Mouse (Mus musculus): ENCODE measurements around the gene Dennd1a. TPM values are rescaled to one million over a fixed set of nuclear protein-coding genes. Genes with fewer than 3 reads are reported as not detected.

The Dennd1a gene
- polyA plus RNA-seq, 1 experiment: 21.6 TPM

DNA sequence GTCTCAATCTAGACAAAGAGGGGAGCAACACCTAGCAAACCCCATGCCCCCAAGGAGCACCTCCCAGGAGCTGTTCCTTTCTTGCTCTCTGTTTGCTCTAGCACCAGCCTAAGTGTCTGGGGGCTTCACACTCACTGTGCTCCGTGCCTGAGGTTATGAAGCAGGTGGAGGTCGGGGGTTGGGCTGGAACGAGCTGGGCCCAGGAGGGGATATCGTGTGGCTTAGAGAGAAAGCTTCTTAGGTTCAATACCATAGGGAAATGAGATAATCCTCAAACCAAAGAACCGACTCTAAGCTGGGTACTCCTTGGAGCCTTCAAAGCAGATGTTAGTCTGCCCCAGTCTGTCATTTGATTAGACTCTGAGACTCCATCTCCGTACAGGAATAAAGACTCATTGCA is 261.6 kb downstream of the Dennd1a start:
- H3K27ac ChIP-seq (ENCODE audit: control insufficient read depth, insufficient read depth, low read depth, low read length): no peak overlapping the region
- no peaks in the 10 kb centered on the region for H3K4me1 ChIP-seq (ENCODE audit: control insufficient read depth, insufficient read depth, low read length)
- no peaks in the 10 kb centered on the region for H3K27me3 ChIP-seq (ENCODE audit: control insufficient read depth, insufficient read depth, low read length)
- TF ChIP-seq POLR2A (IDR thresholded peaks at IDR 0.05; ENCODE audit: control insufficient read depth, low read depth, low read length) (no peak), CTCF (IDR thresholded peaks at IDR 0.05; ENCODE audit: control insufficient read depth, insufficient read depth, insufficient replicate concordance, low read depth, low read length) (no peak)
- H3K36me3 ChIP-seq (ENCODE audit: control insufficient read depth, insufficient read depth, low read length): no peaks in the 10 kb centered on the region
- no peak overlapping the region for H3K4me3 ChIP-seq (ENCODE audit: control insufficient read depth, low read depth, low read length)

DNA sequence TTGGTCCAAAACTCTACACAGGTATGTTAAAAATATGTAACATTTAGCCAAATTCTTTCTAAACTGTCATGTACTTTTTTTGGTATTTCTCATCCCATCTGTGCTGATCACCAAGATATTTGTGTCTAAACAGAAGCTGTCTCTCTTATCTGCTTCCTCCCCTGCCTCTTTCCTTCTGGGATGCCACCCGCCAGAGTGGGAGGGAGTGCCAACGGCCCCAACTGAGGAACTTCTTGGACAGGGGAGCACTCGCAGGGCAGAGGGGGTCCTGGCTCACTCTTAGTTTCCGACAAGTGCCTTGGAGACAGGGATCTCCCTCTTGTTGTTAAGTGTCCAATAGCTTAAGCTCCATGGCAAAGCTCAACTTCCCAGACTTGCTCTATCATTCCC is 263.5 kb downstream of the Dennd1a start:
- H3K27ac ChIP-seq (ENCODE audit: control insufficient read depth, insufficient read depth, low read depth, low read length): no peak overlapping the region
- H3K4me3 ChIP-seq (ENCODE audit: control insufficient read depth, low read depth, low read length): no peak overlapping the region
- no peaks in the 10 kb centered on the region for H3K4me1 ChIP-seq (ENCODE audit: control insufficient read depth, insufficient read depth, low read length)
- H3K36me3 ChIP-seq (ENCODE audit: control insufficient read depth, insufficient read depth, low read length): no peaks in the 10 kb centered on the region
- H3K27me3 ChIP-seq (ENCODE audit: control insufficient read depth, insufficient read depth, low read length): no peaks in the 10 kb centered on the region
- TF ChIP-seq POLR2A (IDR thresholded peaks at IDR 0.05; ENCODE audit: control insufficient read depth, low read depth, low read length) (no peak), CTCF (IDR thresholded peaks at IDR 0.05; ENCODE audit: control insufficient read depth, insufficient read depth, insufficient replicate concordance, low read depth, low read length) (no peak)

DNA sequence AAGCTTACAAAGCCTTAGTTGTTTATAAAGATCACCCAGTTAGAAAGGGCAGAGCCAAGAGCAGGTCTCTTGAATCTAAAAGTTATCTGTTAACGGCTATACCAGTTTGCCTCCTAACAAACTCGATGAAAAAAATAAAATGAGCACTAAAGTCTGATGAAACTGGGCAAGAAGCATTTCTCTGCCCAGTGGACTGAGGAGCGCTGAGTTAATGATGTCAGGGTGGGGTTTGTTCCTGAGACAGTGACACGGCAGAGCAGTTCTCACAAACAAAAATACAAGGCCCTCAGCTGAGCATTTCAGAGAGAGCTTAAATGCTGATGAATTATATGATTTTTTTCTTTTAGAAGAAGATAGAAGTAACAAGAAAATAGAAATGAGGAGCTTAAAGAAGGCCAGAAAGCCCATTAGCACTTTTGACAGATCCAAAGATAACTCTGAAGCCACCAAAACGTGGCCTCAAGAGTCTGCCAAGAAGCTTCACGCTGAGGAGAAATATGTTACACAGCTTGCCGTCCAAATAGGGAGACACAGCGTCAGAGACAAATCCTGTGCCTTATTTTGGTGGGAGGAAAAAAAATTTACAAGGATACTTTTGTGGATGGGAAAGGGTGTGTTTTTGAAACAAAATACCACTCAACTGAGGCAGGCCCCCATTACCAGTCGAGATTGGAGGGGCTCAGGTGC is 264.0 kb downstream of the Dennd1a start:
- Histone ChIP-seq H3K27ac (ENCODE audit: control insufficient read depth, insufficient read depth, low read depth, low read length) (no peak overlapping the region), H3K4me3 (ENCODE audit: control insufficient read depth, low read depth, low read length) (no peak overlapping the region), H3K27me3 (ENCODE audit: control insufficient read depth, insufficient read depth, low read length) (no peaks in the 10 kb centered on the region), H3K4me1 (ENCODE audit: control insufficient read depth, insufficient read depth, low read length) (no peaks in the 10 kb centered on the region), H3K36me3 (ENCODE audit: control insufficient read depth, insufficient read depth, low read length) (no peaks in the 10 kb centered on the region)
- TF ChIP-seq CTCF (IDR thresholded peaks at IDR 0.05; ENCODE audit: control insufficient read depth, insufficient read depth, insufficient replicate concordance, low read depth, low read length) (no peak), POLR2A (IDR thresholded peaks at IDR 0.05; ENCODE audit: control insufficient read depth, low read depth, low read length) (no peak)

DNA sequence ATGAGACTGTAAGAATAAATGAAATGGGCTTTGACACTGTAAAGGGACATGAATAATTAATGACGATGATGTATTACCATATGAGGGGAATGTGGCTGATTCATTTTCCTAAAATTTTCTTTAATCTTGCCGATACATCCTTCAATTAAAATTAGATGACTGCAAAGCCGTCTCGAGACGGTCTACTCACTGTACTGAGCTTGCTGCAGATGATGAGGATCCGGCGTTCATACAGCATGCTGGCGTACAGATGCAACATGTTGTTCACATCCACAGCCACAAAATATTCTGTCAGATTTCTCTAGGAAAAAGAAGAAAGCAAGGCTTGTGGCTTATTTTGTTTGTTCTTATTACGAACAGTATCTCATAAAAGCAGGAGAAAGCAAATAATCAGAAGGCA is 266.0 kb downstream of the Dennd1a start:
- Histone ChIP-seq H3K4me1 (ENCODE audit: control insufficient read depth, insufficient read depth, low read length) (no peaks in the 10 kb centered on the region), H3K27ac (ENCODE audit: control insufficient read depth, insufficient read depth, low read depth, low read length) (no peak overlapping the region), H3K4me3 (ENCODE audit: control insufficient read depth, low read depth, low read length) (no peak overlapping the region), H3K27me3 (ENCODE audit: control insufficient read depth, insufficient read depth, low read length) (no peaks in the 10 kb centered on the region), H3K36me3 (ENCODE audit: control insufficient read depth, insufficient read depth, low read length) (no peaks in the 10 kb centered on the region)
- no peak for TF ChIP-seq CTCF (IDR thresholded peaks at IDR 0.05; ENCODE audit: control insufficient read depth, insufficient read depth, insufficient replicate concordance, low read depth, low read length)
- no peak for TF ChIP-seq POLR2A (IDR thresholded peaks at IDR 0.05; ENCODE audit: control insufficient read depth, low read depth, low read length)

DNA sequence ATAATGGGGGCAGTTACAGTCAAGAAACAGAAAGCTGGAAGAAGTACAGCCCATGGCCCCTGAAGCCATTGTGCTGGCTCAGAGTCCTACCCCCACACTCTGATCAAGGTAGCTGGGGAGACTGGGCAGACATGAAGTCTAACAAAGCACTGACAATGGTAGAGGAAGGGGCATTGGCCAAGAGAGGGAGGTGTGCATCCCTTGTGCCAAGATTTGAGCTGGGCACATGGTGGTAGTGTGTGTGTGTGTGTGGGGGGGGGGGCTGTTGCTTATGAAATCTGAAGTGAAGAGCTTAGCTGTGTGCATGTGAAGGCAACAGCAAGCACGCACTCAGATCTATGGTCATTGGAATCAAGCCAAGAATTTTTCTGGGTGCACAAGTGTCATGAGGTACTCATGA is 272.5 kb downstream of the Dennd1a start:
- Histone ChIP-seq H3K27ac (ENCODE audit: control insufficient read depth, insufficient read depth, low read depth, low read length) (peak overlapping the region; percentile 70), H3K4me3 (ENCODE audit: control insufficient read depth, low read depth, low read length) (no peak overlapping the region)
- TF ChIP-seq POLR2A (IDR thresholded peaks at IDR 0.05; ENCODE audit: control insufficient read depth, low read depth, low read length) (no peak), CTCF (IDR thresholded peaks at IDR 0.05; ENCODE audit: control insufficient read depth, insufficient read depth, insufficient replicate concordance, low read depth, low read length) (no peak)

DNA sequence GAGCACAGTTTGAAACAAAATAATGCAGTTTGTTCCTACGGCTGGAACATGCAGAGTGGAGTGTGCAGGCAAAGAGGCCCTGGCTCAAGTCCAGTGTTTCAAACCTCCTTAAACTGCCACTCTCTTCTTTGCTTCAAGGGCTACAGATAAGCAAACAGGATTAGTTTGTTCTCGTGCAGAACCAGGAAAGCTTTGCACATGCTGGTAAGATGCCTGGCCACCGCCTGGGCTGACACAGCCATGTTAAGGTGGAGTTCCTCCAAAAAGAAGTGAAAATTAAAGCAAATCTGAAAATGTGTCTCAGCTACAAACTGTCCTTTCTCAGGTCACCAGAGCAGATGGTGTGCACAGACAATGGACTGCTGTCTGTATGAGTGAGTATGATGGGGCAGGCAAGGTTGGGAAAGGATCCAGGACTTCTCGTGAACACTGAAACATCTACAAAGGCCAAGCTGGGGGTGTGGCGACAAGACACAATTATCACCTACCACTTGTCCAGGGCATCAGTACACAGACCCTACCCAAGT is 273.3 kb downstream of the Dennd1a start:
- Histone ChIP-seq H3K4me3 (ENCODE audit: control insufficient read depth, low read depth, low read length) (no peak overlapping the region), H3K4me1 (ENCODE audit: control insufficient read depth, insufficient read depth, low read length) (no peaks in the 10 kb centered on the region; the same call in 1 of the 2 replicates), H3K27ac (ENCODE audit: control insufficient read depth, insufficient read depth, low read depth, low read length) (peak overlapping the region; percentile 81), H3K27me3 (ENCODE audit: control insufficient read depth, insufficient read depth, low read length) (no peaks in the 10 kb centered on the region), H3K36me3 (ENCODE audit: control insufficient read depth, insufficient read depth, low read length) (no peaks in the 10 kb centered on the region)
- TF ChIP-seq POLR2A (IDR thresholded peaks at IDR 0.05; ENCODE audit: control insufficient read depth, low read depth, low read length) (0 out of 2 replicates have a peak, but pooled peaks have one; percentile 15), CTCF (IDR thresholded peaks at IDR 0.05; ENCODE audit: control insufficient read depth, insufficient read depth, insufficient replicate concordance, low read depth, low read length) (no peak)

More for the DNA sequence above, 272.5 kb downstream of the Dennd1a start:
- Histone ChIP-seq H3K4me1 (ENCODE audit: control insufficient read depth, insufficient read depth, low read length) (no peaks in the 10 kb centered on the region; the same call in 1 of the 2 replicates), H3K36me3 (ENCODE audit: control insufficient read depth, insufficient read depth, low read length) (no peaks in the 10 kb centered on the region), H3K27me3 (ENCODE audit: control insufficient read depth, insufficient read depth, low read length) (no peaks in the 10 kb centered on the region)

DNA sequence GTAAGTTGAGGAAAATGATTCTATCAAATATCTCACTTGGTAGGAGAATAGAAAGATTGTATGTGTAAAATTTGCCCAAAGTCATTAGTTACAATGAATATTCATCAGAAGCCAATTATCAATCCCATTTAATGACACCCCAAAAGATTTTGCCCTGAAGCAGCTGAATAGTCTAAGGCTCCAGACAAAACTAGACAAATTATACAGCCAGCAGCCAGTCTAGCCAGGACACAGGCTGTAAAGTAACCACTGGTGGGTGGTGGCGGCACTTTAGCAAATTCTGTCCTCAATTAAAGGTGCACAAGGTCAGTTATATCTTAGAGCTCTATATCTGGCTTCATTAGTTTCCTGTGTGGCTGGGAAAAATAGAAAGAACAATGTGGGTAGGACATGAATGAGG is 280.0 kb downstream of the Dennd1a start:
- Histone ChIP-seq H3K36me3 (ENCODE audit: control insufficient read depth, insufficient read depth, low read length) (no peaks in the 10 kb centered on the region), H3K27me3 (ENCODE audit: control insufficient read depth, insufficient read depth, low read length) (no peaks in the 10 kb centered on the region), H3K4me1 (ENCODE audit: control insufficient read depth, insufficient read depth, low read length) (no peaks in the 10 kb centered on the region), H3K4me3 (ENCODE audit: control insufficient read depth, low read depth, low read length) (no peak overlapping the region), H3K27ac (ENCODE audit: control insufficient read depth, insufficient read depth, low read depth, low read length) (no peak overlapping the region)
- TF ChIP-seq POLR2A (IDR thresholded peaks at IDR 0.05; ENCODE audit: control insufficient read depth, low read depth, low read length) (no peak), CTCF (IDR thresholded peaks at IDR 0.05; ENCODE audit: control insufficient read depth, insufficient read depth, insufficient replicate concordance, low read depth, low read length) (no peak)
